Mouse (Mus musculus): ENCODE results near the gene Cdkn2d.
A peak's percentile ranks its signal among the peaks of the same experiment; 100 is the strongest.
"Not testable (repeated sequence)": the region's sequence is repeated elsewhere in the genome, so short reads cannot be mapped to it uniquely, and the experiment has no call there.

Cdkn2d gene

DNA sequence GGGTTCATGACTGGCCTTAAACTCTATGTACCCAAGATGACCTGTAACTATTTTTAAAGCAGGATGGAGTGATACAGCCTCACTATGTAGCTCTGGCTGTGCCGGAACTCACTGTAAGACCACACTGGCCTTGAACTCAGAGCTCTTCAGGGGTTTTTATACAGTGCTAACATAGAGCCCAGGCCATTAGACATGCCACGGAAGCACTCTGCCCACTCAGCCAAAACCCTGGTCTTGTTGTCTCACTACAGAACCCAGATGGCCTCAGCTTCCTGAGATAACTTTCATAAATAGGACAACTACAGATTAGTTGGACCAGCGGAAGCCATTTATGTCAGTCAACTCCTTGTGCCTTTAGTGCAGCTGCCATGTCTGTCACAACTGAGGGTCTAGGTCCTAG lies 16.9 kb downstream of the Cdkn2d start:
- no peak for DNase-seq

DNA sequence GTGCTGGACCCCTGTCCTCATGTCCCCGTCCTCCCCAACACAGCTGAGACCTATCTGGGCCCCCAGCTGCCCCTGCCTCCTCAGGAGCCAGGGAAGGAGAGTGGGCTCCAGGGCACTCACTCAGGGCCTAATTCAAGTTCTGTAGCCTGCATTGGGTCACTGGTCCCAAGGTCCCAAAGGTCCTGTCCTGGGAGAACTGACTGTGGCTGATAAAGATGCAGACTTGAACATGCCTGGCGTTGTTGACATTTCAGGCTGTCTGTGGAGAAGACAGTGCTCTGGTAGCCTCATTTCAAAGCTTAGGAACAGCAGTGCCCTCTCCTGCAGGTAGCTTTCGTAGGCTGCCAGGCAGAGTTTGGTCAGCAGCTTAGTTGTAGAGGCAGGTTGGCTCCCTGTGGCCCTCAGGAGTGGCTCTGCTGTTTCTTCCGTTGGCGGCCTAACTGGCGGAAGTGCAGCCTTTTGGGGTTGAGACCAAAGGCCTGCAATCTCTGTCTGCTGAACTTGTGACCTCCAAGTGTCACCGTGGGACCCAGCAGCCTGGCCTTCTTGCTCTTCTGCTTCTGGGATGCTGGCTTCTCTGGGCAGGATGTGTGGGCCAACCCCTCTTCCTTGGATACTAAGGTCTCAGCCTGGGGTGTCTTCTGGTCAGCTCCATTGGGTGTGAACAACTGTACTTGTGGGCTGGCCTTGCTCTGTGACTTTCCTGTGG lies 17.5 kb downstream of the Cdkn2d start:
- no peak for DNase-seq

DNA sequence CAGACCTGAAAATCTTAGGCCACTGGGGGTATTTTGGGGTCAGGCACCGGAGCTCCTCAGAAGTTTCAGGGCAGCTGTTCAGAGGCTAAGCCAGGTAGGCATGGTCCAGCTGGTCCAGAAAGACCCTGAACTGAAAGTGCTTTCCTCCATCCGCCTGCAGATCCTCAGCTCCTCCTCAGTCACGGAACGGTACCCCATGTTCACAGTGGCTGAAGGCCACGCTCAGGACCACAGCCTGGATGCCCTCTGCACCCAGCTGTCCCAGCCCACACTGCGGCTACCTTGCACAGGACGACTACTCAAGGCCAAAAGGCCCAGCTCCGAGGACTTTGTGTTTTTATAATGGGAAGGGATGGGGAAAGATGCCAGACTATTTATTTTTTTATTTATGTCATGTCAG lies 18.1 kb downstream of the Cdkn2d start:
- no peak for DNase-seq

DNA sequence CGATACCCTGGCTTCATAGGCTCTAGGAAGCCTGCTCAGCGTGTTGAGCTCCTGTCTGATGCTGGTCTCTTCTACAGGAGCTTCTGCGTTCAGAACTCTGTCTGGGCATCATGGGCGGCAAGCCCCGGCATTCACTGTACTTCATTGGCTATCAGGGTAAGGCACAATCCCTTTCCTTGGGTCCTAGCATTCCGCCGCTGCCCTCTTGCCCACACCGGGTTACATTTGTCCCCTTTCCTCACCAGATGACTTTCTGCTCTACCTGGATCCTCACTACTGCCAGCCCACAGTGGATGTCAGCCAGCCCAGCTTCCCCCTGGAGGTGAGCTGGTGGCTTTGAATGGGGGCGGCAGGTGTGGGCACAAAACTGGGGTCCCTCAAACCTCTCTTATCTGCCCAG lies 18.8 kb downstream of the Cdkn2d start:
- DNase-seq = no peak

DNA sequence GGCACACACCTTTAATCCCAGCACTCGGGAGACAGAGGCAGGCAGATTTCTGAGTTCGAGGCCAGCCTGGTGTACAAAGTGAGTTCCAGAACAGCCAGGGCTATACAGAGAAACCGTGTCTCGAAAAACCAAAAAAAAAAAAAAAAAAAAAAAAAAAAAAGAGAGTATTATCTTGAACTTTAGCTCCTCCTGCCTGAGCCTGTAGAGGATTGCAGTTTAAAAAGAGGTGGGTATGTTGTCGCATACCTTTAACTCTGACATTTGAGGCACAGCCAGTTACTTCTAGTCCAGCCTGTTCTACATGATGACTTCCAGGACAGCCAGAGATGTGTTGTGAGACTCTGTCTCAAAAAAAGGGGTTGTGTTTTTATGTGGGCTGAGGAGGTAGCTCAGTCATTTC lies 21.6 kb downstream of the Cdkn2d start:
- not testable (repeated sequence) for DNase-seq

DNA sequence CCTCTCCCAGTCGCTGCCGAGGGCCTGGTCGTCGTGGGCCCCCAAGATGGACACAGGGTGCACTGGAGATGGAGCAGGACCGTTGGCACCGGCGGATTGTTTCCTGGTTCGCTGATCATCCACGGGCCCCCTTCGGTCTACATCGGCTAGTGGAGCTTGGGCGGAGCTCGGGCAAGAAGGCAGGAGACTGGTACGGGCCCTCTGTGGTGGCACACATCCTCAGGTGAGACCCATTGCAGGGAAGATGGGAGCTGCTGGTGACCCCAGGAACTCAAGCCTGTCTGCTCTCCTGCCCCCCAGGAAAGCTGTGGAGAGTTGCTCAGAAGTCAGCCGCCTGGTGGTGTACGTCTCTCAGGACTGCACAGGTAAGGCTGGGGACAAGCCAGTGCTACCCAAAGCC lies 22.9 kb downstream of the Cdkn2d start:
- DNase-seq = no peak

DNA sequence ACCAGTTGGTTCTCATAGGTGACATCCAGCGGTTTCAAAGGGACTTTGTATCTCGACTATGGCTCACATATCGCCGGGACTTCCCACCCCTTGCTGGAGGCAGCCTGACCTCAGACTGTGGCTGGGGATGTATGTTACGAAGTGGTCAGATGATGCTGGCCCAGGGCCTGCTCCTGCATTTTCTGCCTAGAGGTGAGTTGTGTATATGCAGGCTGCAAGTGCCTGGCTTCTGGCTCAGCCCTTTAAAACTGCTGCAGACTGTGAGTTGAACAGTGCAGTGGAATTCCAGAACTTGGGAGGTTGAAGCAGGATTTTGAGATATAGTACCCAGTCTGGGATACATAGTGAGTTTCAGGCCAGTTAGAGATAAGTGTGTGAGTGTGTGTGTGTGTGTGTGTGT lies 24.3 kb downstream of the Cdkn2d start:
- DNase-seq = no peak

DNA sequence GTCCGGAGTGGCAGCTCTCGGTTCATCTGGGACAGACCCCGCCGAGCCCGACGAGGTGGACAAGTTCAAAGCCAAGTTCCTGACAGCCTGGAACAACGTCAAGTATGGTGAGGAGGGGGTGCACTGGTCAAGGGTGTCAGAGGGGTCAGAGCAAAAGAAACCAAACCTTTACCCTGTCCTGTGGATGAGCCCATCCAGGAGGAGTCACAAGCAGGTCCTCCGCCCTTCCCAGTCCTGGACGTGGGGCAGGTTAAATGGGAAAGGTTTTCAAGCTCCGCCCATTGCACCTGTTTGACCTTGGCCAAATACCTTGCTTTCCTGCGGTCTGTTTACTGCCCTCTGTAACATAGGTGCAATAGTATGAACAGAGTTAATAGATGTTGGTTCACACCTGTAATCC lies 25.6 kb downstream of the Cdkn2d start:
- peak; percentile 50 to 56 for DNase-seq

DNA sequence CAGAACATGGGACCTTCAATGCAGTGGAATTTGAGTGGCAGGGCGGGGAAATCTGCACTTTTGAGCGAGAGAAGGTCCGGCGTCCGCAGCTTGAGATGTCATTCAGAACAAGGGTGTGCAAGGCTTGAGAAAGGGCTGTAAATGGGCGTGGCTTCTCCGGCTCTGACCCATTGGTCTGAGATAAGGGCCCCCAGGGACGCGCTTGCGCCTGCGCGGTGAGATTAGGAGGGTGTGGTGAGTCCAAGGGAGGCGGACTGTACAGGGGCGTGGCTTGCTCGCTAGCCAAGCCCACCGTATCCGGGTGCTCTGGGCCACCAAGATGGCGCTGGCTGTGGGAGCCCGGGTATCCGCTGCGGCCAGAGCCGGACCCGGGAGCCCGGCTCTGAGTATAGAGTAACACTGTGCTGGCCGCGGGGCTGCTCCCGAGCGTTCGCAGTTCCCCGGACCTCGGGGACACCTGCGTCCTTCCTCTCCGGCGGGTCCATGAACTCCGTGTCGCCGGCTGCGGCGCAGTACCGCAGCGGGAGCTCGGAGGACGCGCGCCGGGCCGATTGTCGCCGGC lies 26.1 kb downstream of the Cdkn2d start, which contains the start of gene Atg4d:
TSS of gene Atg4d (plus strand) at position 294 of the 562 bp plus-strand sequence.
- DNase-seq = peak; percentile 98 to 99

DNA sequence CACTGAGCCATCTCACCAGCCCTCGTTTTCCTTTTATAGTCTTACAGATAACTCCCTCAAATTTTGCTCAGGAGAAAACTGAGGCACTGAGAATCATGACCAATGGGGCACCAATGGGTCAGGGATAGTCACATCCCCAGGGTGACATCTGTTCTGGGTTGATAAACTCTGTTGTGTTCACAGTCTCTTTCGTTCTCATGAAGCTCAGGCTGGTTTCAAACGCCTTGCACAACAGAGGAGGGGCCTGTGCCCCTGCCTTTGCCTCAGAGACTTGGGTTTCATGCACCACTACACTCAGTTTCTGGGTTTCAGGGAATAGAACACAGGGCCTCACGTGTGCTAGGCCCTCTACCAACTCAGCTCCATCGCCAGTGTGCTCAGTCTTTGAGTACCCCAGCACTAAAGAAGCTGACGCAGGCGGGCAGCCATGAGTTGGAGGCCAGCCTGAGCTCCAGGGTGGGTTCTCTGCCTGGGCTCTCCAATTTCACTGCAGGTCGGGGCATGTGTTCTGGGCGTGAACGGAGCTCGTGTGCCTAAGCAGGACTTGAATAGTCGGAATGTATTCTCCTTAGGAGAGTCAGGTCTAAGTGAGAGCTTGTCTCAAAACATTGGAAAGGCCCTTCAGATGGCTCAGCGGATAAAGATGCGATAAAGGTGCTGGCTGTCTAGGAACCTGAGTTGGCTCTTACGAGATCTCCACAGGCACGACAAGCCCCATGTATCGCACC lies 26.8 kb downstream of the Cdkn2d start:
- no peak for DNase-seq

DNA sequence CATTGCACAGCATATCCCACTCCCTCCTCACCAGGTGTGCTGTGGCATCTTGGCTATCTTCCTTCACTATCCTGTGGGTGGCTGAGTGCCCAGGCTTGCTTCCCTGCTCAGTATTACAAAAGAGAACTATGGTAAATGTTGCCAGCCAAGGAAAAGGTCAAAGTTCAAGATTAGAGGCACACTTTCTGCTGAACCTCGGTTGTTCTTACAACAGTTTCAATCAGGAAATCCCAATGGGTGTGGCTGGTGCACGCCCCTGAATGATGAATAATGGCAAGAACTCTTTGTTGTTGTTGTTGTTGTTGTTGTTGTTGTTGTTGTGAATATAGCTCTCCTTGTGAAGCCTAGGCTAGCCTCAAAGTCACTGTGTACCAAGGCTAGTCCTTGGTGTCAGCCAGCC lies 29.4 kb downstream of the Cdkn2d start:
- no peak for DNase-seq

DNA sequence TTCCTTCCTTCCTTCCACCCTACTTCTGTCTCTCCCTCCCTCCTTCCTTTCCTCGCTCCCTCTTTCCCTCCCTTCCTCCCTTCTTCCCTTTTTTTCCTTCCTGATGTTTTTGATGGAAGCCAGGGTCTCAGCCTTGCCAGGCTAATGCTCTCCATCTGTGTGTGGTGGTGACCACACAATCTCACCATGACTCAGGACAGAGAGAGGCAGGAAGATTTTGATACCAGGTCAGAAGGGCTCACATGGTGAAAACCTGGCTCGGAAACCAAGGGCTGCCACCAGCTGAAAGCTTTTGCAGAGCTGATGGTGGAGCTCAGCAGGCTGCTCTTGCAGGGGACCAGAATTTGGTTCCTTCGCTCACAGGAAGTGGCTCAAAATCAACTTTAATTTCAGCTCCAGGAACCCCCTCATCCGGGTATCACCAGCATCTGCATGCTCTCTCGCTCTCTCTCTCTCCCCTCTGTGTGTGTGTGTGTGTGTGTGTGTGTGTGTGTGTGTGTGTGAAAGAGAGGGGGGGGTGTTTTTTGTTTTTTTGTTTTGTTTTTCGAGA lies 30.6 kb downstream of the Cdkn2d start:
- no peak for DNase-seq

DNA sequence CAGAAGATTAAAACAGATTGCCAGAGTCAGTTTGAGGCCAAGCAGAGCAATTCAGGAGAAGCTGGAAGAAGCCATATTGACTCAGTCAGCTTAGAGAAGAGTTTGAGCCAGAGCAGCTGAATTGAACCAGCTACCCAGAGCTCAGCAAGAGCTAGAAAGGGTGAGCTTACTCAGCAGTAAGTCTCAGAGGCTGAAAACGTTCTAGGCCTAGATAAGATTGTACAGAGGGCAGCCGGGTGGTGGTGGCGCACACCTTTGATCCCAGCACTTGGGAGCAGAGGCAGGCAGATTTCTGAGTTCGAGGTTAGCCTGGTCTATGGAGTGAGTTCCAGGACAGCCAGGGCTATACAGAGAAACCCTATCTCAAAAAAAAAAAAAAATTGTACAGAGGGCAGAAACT lies 34.9 kb downstream of the Cdkn2d start:
- not testable (repeated sequence) for DNase-seq

DNA sequence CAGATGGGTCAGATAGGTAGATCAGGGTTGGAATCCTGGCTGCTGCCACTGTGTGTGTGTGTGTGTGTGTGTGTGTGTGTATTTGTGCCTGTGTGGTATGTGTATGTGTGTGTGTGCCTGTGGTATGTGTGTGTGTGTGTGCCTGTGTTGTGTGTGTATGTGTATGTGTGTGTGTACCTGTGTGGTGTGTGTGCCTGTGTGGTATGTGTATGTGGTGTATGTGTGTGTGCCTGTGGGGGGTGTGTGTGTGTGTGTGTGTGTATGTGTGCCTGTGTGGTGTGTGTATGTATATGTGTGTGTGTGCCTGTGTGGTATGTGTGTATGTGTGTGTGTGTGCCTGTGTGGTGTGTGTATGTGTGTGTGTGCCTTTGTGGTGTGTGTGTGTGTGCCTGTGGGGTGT lies 36.5 kb downstream of the Cdkn2d start:
- no peak for DNase-seq

DNA sequence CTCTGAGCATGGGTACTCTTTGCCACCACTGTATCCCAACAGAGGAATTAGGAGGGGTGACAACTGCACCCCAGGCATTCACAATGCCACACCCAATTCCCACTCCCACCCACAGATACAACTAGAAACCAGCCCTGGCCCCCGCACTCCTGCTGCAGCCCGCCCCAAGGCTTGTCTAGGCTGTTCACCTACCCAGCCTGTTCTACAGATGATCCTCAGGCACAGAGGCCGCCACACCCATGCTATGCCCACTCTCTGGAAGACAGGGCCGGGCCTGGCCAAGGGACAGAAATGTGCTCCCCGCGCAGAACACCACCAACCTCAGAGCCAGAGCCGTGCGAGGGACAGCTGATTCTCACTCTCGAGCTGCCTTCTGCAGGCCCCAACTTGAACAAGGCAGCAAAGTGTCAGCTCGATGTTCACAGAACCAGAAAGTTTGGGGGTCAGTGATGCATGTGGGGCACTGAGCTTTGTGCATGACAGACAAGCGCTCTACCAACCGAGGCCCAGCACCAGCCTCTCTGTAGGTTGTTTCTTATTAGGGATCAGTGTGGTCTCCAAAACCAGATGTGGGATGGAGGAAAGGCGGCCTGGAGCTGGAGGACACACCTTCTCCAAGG lies 40.0 kb downstream of the Cdkn2d start:
- no peak for DNase-seq

DNA sequence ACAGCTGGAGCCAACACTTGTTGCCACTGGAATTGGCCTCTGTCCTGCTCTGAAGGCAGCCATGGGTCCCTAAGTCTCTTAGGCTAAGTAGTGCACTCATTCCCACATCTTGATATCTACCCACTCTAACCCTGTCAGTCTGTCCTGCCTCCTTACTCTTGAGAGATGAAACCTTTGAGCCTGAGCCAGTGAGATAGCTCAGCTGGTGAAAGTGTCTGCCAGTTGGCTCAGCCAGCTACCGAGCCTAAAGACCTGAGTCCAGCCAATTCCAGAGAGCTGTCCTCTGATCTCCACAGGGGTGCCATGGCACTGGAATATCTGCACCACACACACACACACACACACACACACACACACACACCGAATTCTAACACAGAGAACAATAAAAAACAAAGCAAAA lies 40.7 kb downstream of the Cdkn2d start:
- DNase-seq = no peak

DNA sequence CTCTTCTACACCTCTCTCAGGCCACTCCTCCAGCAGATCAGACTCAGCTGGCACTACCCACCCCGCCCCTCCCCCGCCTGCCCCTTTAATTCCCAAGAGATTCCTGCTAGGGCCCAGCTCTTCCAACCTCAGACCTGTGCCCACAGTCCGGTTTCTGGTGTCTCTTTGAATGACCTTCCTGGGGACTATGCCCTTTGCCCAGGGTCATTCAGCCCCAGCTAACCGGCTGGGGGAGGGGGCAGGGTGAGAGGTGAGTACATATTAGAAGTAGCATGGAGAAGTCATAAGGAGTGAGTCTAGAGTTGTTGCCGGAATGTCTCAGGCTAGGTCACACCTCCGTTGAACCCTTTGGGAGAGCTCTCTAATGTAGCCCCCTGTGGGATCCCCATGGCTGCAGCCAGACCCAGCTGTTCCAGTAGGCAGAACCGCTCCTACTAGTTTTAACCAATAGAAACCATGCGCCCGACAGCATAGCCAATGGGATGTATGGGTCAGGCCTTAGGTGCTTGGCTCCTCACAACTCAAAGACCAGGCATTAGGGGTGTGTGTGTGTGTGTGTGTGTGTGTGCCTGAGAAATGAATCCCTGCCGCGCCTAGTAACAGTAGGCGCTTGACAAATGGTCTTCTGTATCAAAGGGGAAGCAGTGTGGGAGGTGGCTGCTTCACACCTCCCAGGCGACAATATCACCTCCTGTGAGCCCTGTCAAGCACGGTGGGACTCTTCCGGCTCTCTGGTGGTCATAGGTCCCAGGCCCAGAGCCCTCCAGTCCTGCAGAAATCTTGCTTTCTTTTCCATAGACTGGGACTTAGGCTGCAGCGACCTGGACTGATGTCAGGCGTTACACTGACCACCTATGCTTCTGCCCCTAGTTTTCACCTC lies 41.3 kb downstream of the Cdkn2d start:
- no peak for DNase-seq

DNA sequence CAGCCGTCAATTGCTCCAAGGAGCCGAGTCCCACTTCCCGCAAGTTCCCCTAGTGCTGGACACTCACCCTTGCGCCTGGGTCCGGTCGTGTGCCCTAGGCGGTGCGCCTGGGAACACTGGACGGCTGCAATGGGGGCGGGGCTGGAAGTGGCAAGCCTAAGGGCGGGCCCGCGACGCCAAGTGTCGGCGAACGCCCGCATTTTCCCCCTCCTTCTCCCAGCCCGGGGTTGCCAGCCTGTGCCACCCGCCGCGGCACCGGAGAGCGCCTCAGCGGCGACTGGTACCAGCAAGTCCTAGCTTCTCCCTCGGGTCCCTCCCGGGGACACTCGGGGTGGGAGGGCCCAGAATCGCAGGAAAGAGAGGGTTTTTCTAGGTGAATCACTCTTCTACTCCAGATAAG lies 42.9 kb downstream of the Cdkn2d start, which contains the start of gene S1pr5:
TSS of gene S1pr5 (minus strand) at position 118 of the 400 bp plus-strand sequence.
- peak; percentile 55 to 69 for DNase-seq

DNA sequence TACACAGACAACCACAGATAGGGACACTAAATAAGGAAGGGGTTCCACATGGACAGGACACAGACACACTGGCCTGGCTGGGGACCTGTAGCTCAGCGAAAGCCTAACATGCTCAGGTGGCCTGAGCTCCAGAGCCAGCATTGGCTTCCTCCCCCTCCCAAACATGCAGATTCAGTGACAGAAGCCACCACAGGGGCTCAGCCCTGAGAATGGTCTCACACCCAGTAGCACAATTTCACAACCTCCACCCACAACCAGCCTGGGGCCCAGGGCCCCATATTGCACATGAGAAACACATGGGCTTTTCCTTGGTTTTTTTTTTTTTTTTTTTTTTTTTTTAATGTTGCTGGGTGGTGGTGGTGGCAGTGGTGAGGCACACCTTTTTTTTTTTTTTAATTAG lies 44.9 kb downstream of the Cdkn2d start:
- DNase-seq = no peak

DNA sequence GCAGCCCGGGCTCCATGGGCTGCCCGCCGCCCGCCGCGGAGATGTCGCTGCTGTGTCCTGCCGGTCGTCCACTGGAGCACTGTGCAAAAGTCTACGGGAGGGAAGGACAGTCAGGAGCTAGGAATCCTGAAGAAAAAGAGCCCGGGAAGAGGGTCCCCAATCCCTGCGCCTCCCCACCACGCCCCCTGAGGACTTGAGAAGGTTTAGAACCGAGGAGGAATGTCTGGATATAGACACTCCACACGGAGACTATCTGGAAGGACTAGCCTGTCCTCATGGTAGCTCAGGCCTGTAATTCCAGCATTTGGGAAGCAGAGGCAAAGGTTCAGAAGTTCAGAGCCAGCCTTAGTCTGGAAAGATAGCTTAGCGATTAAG lies 46.1 kb downstream of the Cdkn2d start:
- DNase-seq = no peak

DNA sequence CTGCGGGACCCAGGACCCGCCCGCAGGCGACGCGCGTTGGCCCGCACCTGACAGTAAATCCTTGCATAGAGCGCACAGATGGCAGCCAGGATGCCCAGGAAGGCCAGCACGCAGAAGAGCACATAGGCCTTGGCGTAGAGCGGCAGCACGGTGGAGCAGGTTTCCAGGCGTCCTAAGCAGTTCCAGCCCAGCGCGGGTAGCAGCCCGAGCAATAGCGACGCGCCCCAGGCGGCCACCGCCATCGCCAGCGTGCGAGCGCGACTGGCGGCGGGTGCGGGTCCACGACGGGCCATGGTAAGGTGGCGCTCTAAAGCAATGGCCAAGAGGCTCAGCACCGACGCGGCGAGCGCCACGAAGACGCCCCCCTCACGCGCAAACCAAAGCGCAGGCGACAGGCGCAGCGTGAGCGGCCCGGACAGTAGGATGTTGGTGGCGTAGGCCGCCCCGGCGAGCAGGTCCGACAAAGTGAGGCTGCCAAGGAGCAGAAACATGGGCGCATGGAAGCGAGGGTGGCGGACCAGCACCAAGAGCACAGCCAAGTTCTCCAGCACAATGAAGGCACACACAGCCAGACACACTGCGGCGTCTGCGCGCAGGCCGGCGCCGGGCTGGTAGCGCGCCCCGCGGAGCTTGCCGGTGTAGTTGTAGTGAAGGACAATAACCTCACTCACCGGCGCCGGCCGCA lies 46.6 kb downstream of the Cdkn2d start:
- peak; percentile 44 to 59 for DNase-seq

Data from kidney, postnatal 4 days (tissue).